Mouse (Mus musculus) E14TG2a.4 (cell line): Measurements from ENCODE around the gene Mapk13.
"Not testable (repeated sequence)": the region's sequence is repeated elsewhere in the genome, so short reads cannot be mapped to it uniquely, and the experiment has no call there.

ENCODE experiments used
- H3K27me3 ChIP-seq: 2 replicates; pipeline ENCODE4 v1.6.1; 2014; ENCODE audit warnings: low read length, control low read depth; ENCODE audit not compliant: insufficient read depth
- H3K36me3 ChIP-seq: 2 replicates; pipeline ENCODE4 v1.6.1; 2014; ENCODE audit warnings: low read length, control low read depth; ENCODE audit not compliant: insufficient read depth
- H3K4me1 ChIP-seq: replicated peaks from 2 replicates; pipeline ENCODE4 v1.6.1; 2014; ENCODE audit warnings: low read depth, low read length, control low read depth
- H3K4me3 ChIP-seq: replicated peaks from 2 replicates; pipeline ENCODE4 v1.5.1; 2014; ENCODE audit warnings: mild to moderate bottlenecking, low read length
- H3K9me3 ChIP-seq: 2 replicates; pipeline ENCODE4 v1.6.1; 2014; ENCODE audit warnings: low read length, control low read depth
- CTCF ChIP-seq: conservative IDR thresholded peaks from 2 replicates; pipeline ENCODE4 v1.5.1; 2014; ENCODE audit warnings: low read length
- NANOG ChIP-seq: IDR thresholded peaks from 2 replicates; pipeline ENCODE4 v1.6.1; 2014; ENCODE audit warnings: borderline replicate concordance, low read length, mixed read lengths
- POU5F1 ChIP-seq: IDR thresholded peaks from 2 replicates; pipeline ENCODE4 v1.6.1; 2014; ENCODE audit warnings: low read length, borderline replicate concordance

Gene Mapk13

DNA sequence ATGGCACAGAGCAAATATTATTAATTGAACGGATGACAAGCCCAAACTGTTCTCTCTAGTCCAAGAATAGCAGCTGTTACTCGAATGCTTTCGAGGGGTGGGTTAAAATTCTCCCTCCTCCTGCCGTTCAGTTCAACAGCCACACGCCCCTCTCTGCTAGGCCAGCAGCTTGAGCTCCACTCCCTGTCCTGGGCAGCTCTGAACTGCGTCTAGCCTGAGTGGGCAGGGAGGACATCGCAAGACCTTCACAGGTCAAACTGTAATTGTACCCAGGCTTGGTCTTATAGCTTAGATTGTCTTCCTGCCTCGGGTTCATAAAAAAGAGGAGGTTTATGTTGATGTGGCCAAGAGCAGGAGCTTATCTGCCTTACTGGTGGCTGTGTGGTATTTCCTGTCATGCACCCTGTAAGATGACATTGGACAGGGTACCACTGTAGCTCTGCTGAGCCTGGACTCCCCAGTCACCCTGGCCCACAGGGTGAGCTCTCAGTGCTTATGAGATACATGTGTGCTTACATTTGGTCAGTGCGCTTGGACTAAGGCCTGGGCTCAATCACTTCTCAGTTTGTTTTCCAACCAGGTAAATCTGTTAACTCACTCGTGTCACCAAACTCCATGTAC lies 46.4 kb downstream of the Mapk13 start:
- H3K27me3 ChIP-seq = no peaks in the 10 kb centered on the region
- no peak overlapping the region for H3K4me3 ChIP-seq
- H3K4me1 ChIP-seq = peaks cover 72% of the 10 kb centered on the region
- TF ChIP-seq NANOG (no peak), POU5F1 (no peak), CTCF (no peak)
- no peaks in the 10 kb centered on the region for H3K9me3 ChIP-seq
- peaks cover 99% of the 10 kb centered on the region for H3K36me3 ChIP-seq

GRCm38 (mm10) chr17:28816326-28816725 lies 47.2 kb downstream of the Mapk13 start:
- Histone ChIP-seq H3K4me1 (peaks cover 70% of the 10 kb centered on the region), H3K36me3 (peaks cover 99% of the 10 kb centered on the region)
- H3K9me3 ChIP-seq, H3K27me3 ChIP-seq, H3K4me3 ChIP-seq: not testable (repeated sequence)

- peaks cover 99% of the 10 kb centered on the region for H3K36me3 ChIP-seq
- peaks cover 72% of the 10 kb centered on the region for H3K4me1 ChIP-seq
- no peaks in the 10 kb centered on the region for H3K9me3 ChIP-seq
- no peaks in the 10 kb centered on the region for H3K27me3 ChIP-seq
- TF ChIP-seq POU5F1 (no peak), CTCF (no peak)
- H3K4me3 ChIP-seq = no peak overlapping the region
These were observed 48.0 kb downstream of the Mapk13 start for GRCm38 (mm10) chr17:28816875-28817811.

- Histone ChIP-seq H3K4me1 (peaks cover 72% of the 10 kb centered on the region), H3K9me3 (no peaks in the 10 kb centered on the region), H3K27me3 (no peaks in the 10 kb centered on the region), H3K4me3 (no peak overlapping the region), H3K36me3 (peaks cover 99% of the 10 kb centered on the region)
- TF ChIP-seq CTCF (no peak), NANOG (peak; percentile 78), POU5F1 (no peak)
These were observed 51.1 kb downstream of the Mapk13 start for GRCm38 (mm10) chr17:28820189-28820588.

- Histone ChIP-seq H3K4me1 (peaks cover 64% of the 10 kb centered on the region), H3K4me3 (no peak overlapping the region), H3K36me3 (peaks cover 100% of the 10 kb centered on the region), H3K27me3 (no peaks in the 10 kb centered on the region), H3K9me3 (no peaks in the 10 kb centered on the region)
- TF ChIP-seq CTCF (no peak), NANOG (no peak), POU5F1 (no peak)
These were observed 54.1 kb downstream of the Mapk13 start for GRCm38 (mm10) chr17:28823004-28823745.

DNA sequence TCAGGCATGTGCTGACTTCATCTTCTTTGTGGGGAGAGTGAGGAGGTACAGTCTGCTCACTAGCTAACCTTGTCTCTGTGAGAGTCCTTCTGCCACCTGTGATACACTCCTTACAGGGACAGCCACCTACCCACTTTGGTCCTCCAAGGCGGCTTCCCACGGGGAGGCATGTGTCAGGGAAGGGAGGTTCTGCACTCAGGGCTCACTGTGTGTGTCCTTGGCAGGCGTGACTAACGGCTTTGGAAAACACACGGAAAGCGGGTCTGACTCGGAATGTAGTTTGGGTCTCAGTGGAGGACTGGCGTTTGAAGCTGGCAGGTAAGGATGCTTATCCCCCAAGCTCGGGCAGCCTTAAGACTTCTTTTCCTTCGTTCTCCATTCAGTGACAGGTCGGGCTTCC lies 54.7 kb downstream of the Mapk13 start:
- H3K4me3 ChIP-seq = no peak overlapping the region
- no peak for TF ChIP-seq NANOG
- TF ChIP-seq CTCF = no peak
- TF ChIP-seq POU5F1 = no peak

GRCm38 (mm10) chr17:28824896-28825295 lies 55.8 kb downstream of the Mapk13 start:
- no peak overlapping the region for H3K4me3 ChIP-seq
- peaks cover 100% of the 10 kb centered on the region for H3K36me3 ChIP-seq
- peaks cover 72% of the 10 kb centered on the region for H3K4me1 ChIP-seq
- TF ChIP-seq POU5F1 (no peak), CTCF (no peak), NANOG (no peak)
- no peaks in the 10 kb centered on the region for H3K27me3 ChIP-seq
- no peaks in the 10 kb centered on the region for H3K9me3 ChIP-seq

More for the DNA sequence above, 54.7 kb downstream of the Mapk13 start:
- H3K27me3 ChIP-seq = no peaks in the 10 kb centered on the region
- peaks cover 64% of the 10 kb centered on the region for H3K4me1 ChIP-seq
- no peaks in the 10 kb centered on the region for H3K9me3 ChIP-seq
- H3K36me3 ChIP-seq = peaks cover 100% of the 10 kb centered on the region

DNA sequence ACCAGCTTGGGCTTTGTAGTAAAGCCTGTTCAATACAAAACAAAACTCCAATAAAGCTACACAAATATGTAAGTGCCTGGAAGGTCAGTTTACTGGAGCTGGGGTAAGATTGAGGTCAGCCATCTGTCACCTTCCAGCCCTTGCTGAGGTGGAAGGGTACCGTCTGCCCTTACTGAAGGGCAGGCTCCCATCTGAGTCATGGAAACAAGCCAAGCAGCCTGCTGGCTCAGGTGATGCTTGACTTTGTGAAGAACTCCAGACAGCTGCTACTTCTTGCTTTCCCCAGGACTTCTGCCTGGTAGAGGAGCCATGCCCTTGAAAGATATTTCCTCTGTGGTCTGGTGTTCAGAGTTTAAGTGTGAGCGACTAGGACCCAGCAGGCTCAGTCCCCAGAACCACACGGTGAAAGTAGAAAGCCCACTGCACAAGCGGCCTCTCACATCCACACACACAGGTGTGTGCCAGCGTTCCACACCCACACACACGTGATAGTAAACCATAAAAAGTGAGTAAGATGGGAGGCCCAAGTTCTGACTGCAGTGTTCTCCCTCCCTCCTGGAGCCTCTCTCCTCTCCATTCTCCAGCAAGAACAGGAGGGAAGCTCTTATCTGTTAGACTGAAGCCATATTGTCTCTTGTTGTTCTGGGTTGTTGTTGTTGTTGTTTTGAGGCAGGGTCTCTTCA lies 56.4 kb downstream of the Mapk13 start:
- TF ChIP-seq CTCF (no peak), NANOG (no peak), POU5F1 (no peak)
- H3K36me3 ChIP-seq = peaks cover 100% of the 10 kb centered on the region
- no peaks in the 10 kb centered on the region for H3K27me3 ChIP-seq
- H3K4me3 ChIP-seq = no peak overlapping the region
- H3K9me3 ChIP-seq = no peaks in the 10 kb centered on the region
- H3K4me1 ChIP-seq = peaks cover 78% of the 10 kb centered on the region
